ENCODE assay signal across 17 mouse cellular contexts in genomic region chr9:16933602-16934001, GRCm38 (mm10).
DNase-seq lines count a peak whose midpoint lies in the region; ATAC-seq and TF ChIP-seq lines count a peak whose summit lies in the region.
"Had no signal": no experiment of that assay in that cellular context is flagged by ENCODE, and none has a peak within 500 bp of the region (broad histone marks: within the 10 kb centered on the region; RNA-seq: fewer than 3 reads in every experiment).

No protein-coding gene starts in this region.

- H3K36me3 ChIP-seq in kidney, postnatal 0 days (ENCODE audit: insufficient read depth, low read length): no peaks in the 10 kb centered on the region
- no peaks in the 10 kb centered on the region for H3K36me3 ChIP-seq in midbrain, postnatal 0 days (ENCODE audit: insufficient read depth, low read length)
- no peaks in the 10 kb centered on the region for H3K36me3 ChIP-seq in midbrain, embryonic 13.5 days
- H3K36me3 ChIP-seq in neural tube, embryonic 15.5 days: no peaks in the 10 kb centered on the region
- H3K36me3 ChIP-seq: liver, embryonic 13.5 days; midbrain, embryonic 10.5 days had no signal

- H3K4me2 ChIP-seq in kidney, postnatal 0 days (ENCODE audit: low read length): no peak overlapping the region
- H3K4me2 ChIP-seq in midbrain, postnatal 0 days (ENCODE audit: low read depth, low read length, poor library complexity, severe bottlenecking): no peak overlapping the region
- H3K4me2 ChIP-seq in midbrain, embryonic 13.5 days (replicated peaks): no peak overlapping the region
- H3K4me2 ChIP-seq in neural tube, embryonic 15.5 days: no peak overlapping the region
- H3K4me2 ChIP-seq: liver, embryonic 13.5 days had no signal

- H3K4me3 ChIP-seq in kidney, postnatal 0 days (replicated peaks; ENCODE audit: low read depth, low read length): no peak overlapping the region
- H3K4me3 ChIP-seq in midbrain, postnatal 0 days (ENCODE audit: low read depth, low read length): no peak overlapping the region
- H3K4me3 ChIP-seq in midbrain, embryonic 13.5 days (replicated peaks): no peak overlapping the region
- no peak overlapping the region for H3K4me3 ChIP-seq in neural tube, embryonic 15.5 days (replicated peaks)
- H3K4me3 ChIP-seq: gastrocnemius, adult 2 months; liver, embryonic 13.5 days; midbrain, embryonic 10.5 days had no signal

- no peak for TF ChIP-seq CTCF in kidney, postnatal 0 days (IDR thresholded peaks at IDR 0.05; ENCODE audit: low read depth)
- TF ChIP-seq CTCF in midbrain, postnatal 0 days (IDR thresholded peaks at IDR 0.05): no peak

- no peak overlapping the region for H3K27ac ChIP-seq in kidney, postnatal 0 days
- H3K27ac ChIP-seq in midbrain, postnatal 0 days (ENCODE audit: low read depth, low read length): no peak overlapping the region
- H3K27ac ChIP-seq in midbrain, embryonic 13.5 days: no peak overlapping the region
- H3K27ac ChIP-seq in neural tube, embryonic 15.5 days (replicated peaks): no peak overlapping the region
- H3K27ac ChIP-seq: gastrocnemius, adult 2 months; liver, embryonic 13.5 days; midbrain, embryonic 10.5 days had no signal

- no peaks in the 10 kb centered on the region for H3K27me3 ChIP-seq in kidney, postnatal 0 days (ENCODE audit: insufficient read depth, low read length)
- H3K27me3 ChIP-seq in midbrain, postnatal 0 days (ENCODE audit: insufficient read depth, low read length): no peaks in the 10 kb centered on the region
- H3K27me3 ChIP-seq in midbrain, embryonic 13.5 days: no peaks in the 10 kb centered on the region
- H3K27me3 ChIP-seq in neural tube, embryonic 15.5 days (replicated peaks): no peaks in the 10 kb centered on the region
- H3K27me3 ChIP-seq: liver, embryonic 13.5 days had no signal

- peak; percentile 1 for DNase-seq in embryo, embryonic 10.5 days (ENCODE audit: low spot score)
- DNase-seq in embryo, embryonic 10 days (ENCODE audit: low spot score): no peak
- peak; percentile 26 for DNase-seq in kidney, postnatal 0 days (ENCODE audit: low spot score)
- DNase-seq in kidney, adult 18-20 months: no peak
- peak; percentile 31 for DNase-seq in midbrain, postnatal 0 days (ENCODE audit: low spot score)
- DNase-seq in spleen, adult 18-20 months: no peak
- DNase-seq: adrenal gland, postnatal 25 days; B cell, adult 2 months; cerebellum, adult 8-10 months; forebrain, postnatal 0 days; gastrocnemius, adult 2 months; kidney, adult 11 months; liver, embryonic 13.5 days; thymus, adult 2 months had no signal

- no peaks in the 10 kb centered on the region for H3K9me3 ChIP-seq in kidney, postnatal 0 days (replicated peaks; ENCODE audit: low read length)
- no peaks in the 10 kb centered on the region for H3K9me3 ChIP-seq in midbrain, postnatal 0 days (ENCODE audit: low read length)
- no peaks in the 10 kb centered on the region for H3K9me3 ChIP-seq in midbrain, embryonic 13.5 days
- no peaks in the 10 kb centered on the region for H3K9me3 ChIP-seq in neural tube, embryonic 15.5 days (replicated peaks)
- H3K9me3 ChIP-seq: liver, embryonic 13.5 days; midbrain, embryonic 10.5 days had no signal

- no peak for ATAC-seq in kidney, postnatal 0 days (replicated peaks; ENCODE audit: low FRiP score, low read depth)
- ATAC-seq in midbrain, postnatal 0 days (ENCODE audit: low FRiP score): no peak
- no peak for ATAC-seq in midbrain, embryonic 13.5 days
- ATAC-seq in neural tube, embryonic 15.5 days (ENCODE audit: low FRiP score): peak; percentile 21; the same call in 1 of the 2 replicates
- ATAC-seq: forebrain, postnatal 0 days had no signal

- H3K4me1 ChIP-seq in kidney, postnatal 0 days (replicated peaks; ENCODE audit: insufficient read depth, low read length): no peaks in the 10 kb centered on the region
- H3K4me1 ChIP-seq in midbrain, postnatal 0 days (ENCODE audit: insufficient read depth, low read length): no peaks in the 10 kb centered on the region
- no peaks in the 10 kb centered on the region for H3K4me1 ChIP-seq in midbrain, embryonic 13.5 days (replicated peaks)
- H3K4me1 ChIP-seq in neural tube, embryonic 15.5 days: no peaks in the 10 kb centered on the region
- H3K4me1 ChIP-seq: liver, embryonic 13.5 days; midbrain, embryonic 10.5 days had no signal

- WGBS in kidney, postnatal 0 days: 45% methylated on average over 1 of the region's 1 CpGs
- WGBS in midbrain, postnatal 0 days: 76% methylated on average over 1 of the region's 1 CpGs
- WGBS in midbrain, embryonic 13.5 days: 79% methylated on average over 1 of the region's 1 CpGs
- 21% methylated on average over 1 of the region's 1 CpGs for WGBS in neural tube, embryonic 15.5 days

- no peak overlapping the region for H3K9ac ChIP-seq in kidney, postnatal 0 days (ENCODE audit: low read depth, low read length)
- H3K9ac ChIP-seq in midbrain, postnatal 0 days (replicated peaks; ENCODE audit: low read length, poor library complexity, severe bottlenecking): no peak overlapping the region
- no peak overlapping the region for H3K9ac ChIP-seq in midbrain, embryonic 13.5 days (replicated peaks)
- no peak overlapping the region for H3K9ac ChIP-seq in neural tube, embryonic 15.5 days (replicated peaks)
- H3K9ac ChIP-seq: forebrain, postnatal 0 days; liver, embryonic 13.5 days had no signal

Comparison
In these comparisons a context has a peak if more than half of its experiments do, and no peak if none do; other contexts are left out.
1. DNase-seq: peak in embryo, embryonic 10.5 days (single experiment), kidney, postnatal 0 days (single experiment) and midbrain, postnatal 0 days (single experiment); none in embryo, embryonic 10 days (single experiment), kidney, adult 18-20 months (single experiment) and spleen, adult 18-20 months (0 of 2).